Mouse (Mus musculus) T-helper 17 cell (primary cell): Measurements from ENCODE around the gene Olfr33.

Experiments
- in situ Hi-C, 2 experiments: fragments of 300-600 bp; cut with MboI, MseI; formaldehyde crosslinking; loops; 1 replicate in 1 of 2; 2 replicates in 1 of 2; pipeline ENCODE4 v1.15.1; 2025; ENCODE audit warnings: high pct_unique_total_duplicates in 2 of 2

Gene Olfr33

GRCm38 (mm10) chr7:102718970-102719369, at the start of gene Olfr33:
Olfr33 (minus strand) TSS chr7:102719070.
- in situ Hi-C loops, result no loop called here

DNA sequence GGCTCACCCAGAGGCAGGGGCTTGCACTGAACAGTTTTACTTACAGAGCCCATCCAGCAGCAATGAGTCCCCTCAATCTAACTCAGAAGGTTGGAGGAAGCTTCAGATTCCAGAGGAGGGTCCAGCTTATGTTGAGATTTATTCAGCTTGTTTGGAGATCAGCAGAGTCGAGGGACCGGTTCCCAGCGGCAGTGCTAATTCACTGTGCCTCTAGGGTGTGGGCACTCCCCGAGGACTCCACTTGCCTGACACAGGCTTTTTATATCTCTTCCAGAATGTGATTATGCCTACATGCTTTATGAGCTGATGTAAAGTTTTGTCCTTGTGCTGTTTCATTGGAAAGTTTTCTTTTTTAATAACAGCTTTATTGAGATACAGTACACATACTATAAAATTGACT, 40.4 kb upstream of the Olfr33 start, which contains the start of the genes Olfr560 and Olfr78:
Gene Olfr560, minus strand, starts transcription at position 101 of the 400 bp plus-strand sequence.
Gene Olfr78, minus strand, starts transcription at position 206 of the 400 bp plus-strand sequence.
- in situ Hi-C loops, result no loop called here

DNA sequence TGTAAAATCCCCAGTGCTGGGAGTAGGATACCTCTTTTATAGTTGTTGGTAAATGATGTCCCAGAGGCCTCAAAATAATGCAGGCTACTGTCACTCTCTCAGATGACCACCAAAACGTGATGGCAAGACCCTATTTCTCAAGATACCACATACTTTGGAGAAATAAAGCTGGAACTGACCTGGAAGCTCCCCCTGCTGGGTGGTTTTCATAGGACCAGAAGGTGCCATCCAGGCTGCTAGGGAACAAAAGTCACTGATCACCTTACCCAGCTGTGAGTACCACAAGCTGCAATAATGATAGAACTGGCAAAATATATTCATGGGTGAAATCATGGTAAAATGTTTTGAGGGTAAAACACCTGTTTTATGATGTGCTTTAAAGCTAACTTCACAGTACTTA, 33.2 kb upstream of the Olfr33 start:
- in situ Hi-C loops, result no loop called here

DNA sequence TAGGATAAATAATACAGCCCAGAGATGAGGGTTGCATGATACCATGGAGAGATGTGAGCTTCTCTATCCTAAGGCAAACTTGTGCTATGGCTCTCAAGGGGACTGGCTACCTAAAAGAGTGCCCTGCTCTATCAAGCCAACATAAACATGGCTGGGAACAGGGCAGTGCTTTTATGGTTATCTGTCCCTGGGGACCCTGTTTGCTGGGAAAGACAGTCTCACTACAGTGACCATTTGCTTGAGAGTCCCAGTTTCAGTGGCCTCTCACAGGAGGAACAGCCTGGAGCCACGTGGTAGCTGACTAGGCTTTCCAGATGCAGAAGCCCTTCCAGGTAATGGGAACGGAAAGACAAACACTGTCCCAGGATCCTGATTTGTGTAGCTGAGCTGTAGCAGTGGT, 18.8 kb upstream of the Olfr33 start:
- in situ Hi-C loops, result no loop called here

DNA sequence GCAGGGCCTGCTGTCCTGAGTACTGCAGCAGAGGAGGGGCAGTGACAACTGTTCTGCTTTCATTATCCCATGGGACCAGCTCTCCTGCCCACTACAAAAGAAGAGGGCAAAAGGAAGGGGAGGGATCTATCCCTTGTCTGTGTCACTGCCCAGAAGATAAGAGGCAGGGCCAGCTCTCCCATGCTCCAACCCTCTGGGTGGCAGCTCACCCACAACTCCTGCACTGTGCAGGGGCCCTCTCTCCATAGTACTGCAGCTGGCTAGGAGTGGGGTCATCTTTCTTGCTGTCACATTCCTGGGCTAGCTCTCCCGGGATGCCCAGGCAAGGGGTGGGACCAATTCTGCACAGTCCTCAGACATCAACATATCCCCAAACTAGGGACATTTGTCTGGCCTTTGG, 14.9 kb upstream of the Olfr33 start:
- in situ Hi-C loops, result no loop called here

- in situ Hi-C loops, result no loop called here
Observed at GRCm38 (mm10) chr7:102727391-102727790, 8.5 kb upstream of the Olfr33 start, which contains the start of gene Olfr559. Olfr559 (minus strand) TSS chr7:102727491.

DNA sequence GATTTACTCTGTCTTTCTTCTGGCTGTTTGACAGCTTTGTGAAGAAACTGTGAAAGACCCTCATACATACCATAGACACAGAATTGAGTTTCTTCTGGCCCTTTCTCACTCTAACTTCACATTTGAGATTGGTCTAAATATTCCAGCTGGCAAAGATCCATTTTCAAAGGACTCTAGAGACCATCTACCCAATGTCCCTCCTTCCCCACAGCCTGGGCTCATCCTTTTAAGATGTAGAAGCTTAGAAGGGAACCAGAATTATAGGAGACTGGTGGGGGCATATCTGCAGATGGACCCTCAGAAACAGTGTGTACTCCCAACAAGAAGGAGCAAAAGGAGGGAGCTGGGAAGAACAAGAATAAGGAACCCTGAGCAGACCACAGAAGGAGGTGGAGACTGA, 17.0 kb downstream of the Olfr33 start, which contains the start of gene Olfr558:
Gene Olfr558, plus strand, starts transcription at position 301 of the 400 bp plus-strand sequence.
- in situ Hi-C loops, result loop anchor here in 1 of 2 experiments (10.0 kb wide), 1 partner anchor 223 kb away; the partner anchor contains the start of gene Olfr572

DNA sequence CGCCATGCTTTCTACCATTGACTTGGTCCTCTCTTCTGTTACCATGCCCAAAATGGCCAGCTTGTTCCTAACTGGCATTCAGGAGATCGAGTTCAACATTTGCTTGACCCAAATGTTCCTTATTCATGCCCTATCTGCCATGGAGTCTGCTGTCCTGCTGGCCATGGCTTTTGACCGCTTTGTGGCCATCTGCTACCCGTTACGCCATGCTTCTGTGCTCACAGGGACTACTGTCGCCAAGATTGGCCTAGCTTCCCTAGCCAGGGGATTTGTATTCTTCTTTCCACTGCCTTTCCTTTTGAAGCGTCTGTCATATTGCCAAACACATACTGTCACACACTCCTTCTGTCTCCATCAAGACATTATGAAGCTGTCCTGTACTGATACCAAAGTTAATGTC, 20.4 kb downstream of the Olfr33 start:
- in situ Hi-C loops, result no loop called here

GRCm38 (mm10) chr7:102695358-102696125, 23.3 kb downstream of the Olfr33 start, which contains the start of gene Olfr557:
Olfr557 (plus strand) TSS chr7:102695910.
- in situ Hi-C loops, result no loop called here

GRCm38 (mm10) chr7:102686944-102687501, 31.8 kb downstream of the Olfr33 start, which contains the start of gene Trim68:
Trim68 (minus strand) TSS chr7:102687327.
- in situ Hi-C loops, result no loop called here

DNA sequence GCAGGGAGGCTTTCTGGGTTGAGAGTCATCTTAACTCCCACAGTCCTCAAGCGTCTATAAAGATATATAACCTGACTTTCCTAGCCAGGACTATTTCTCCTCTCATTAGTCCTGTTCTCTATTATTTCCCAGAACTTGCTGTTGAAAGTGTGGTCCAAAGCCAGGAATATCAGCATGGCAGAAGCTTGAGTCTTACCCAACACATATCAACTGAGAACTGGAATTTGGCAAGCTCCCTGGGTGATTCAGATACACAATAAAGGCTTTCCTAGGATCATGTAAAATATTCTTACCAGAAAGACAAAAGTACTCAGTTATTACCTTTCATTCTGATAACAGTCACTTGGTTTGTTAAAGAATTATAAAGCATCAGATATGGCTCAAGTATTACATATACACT, 37.0 kb downstream of the Olfr33 start:
- in situ Hi-C loops, result no loop called here

DNA sequence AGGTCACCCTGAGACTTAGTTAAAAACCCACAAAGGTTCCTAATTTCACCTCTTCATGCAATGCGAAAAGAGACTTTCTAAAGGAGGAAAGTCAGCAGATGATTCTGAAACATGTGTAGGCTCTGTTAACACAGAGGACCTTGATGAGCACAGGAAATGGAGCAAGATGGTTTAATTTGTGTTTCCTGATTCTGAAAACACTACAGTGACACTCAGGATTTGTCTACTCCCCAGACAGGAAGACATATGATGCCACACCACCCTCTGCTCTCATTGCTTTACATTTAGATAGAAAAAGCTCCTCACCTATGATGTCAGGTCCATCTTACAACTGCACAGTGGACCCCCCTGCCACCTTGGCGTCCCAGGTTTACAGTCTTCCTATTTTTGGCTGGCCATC, 42.6 kb downstream of the Olfr33 start:
- in situ Hi-C loops, result no loop called here

- in situ Hi-C loops, result loop anchor here in 1 of 2 experiments (10.0 kb wide), 1 partner anchor 259 kb away; the partner anchor contains the start of gene Olfr572
Observed at GRCm38 (mm10) chr7:102665378-102665777, 53.5 kb downstream of the Olfr33 start.

DNA sequence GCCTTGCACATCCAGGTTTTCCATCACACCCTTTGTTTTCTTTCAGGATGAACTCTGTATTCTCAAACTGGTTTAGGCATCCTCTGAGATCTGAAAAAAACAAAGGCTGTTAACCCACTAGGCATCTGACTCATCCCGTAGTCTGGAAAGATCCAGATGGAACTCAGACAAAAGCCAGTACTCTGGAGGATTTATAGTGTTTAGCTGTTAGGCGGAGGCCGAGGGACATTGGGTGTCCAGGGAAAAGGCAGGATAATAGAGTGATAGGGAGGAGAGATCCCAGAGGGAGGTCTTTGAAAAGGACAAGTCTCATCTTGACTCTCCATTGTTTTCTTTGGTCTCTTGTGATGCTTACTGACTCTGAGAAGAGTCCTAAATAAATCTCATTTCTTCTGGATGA, 54.3 kb downstream of the Olfr33 start, which contains the start of gene Olfr556:
Gene Olfr556, plus strand, starts transcription at position 301 of the 400 bp plus-strand sequence.
- in situ Hi-C loops, result loop anchor here in 1 of 2 experiments (10.0 kb wide), 1 partner anchor 260 kb away; the partner anchor contains the start of gene Olfr572
